Mouse (Mus musculus): ENCODE measurements around the gene Pdcd2.

Pdcd2 gene

GRCm38 (mm10) chr17:15497882-15498752 is 29.0 kb downstream of the Pdcd2 start:
- DNase-seq: peak; percentile 96 to 98

GRCm38 (mm10) chr17:15490542-15490941 is 36.6 kb downstream of the Pdcd2 start:
- DNase-seq: no peak

DNA sequence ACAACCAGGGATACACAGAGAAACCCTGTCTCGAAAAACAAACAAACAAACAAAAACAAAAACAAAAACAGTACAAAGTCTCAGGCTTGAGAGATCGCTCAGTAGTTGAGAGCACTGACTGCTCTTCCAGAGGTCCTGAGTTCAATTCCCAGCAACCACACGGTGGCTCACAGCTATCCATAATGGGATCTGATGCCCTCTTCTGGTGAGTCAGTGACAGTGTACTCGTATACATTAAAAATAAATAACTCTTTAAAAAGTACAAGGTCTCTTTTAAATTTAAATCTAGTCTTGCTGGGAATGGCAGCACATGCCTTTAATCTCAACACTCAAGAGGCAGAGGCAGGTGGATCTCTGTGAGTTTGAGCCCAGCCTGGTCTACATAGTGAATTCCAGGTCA is 54.4 kb downstream of the Pdcd2 start:
- DNase-seq: no peak
